Comparison of ENCODE assay signal across 9 mouse cellular contexts in genomic region chr15:78520112-78520715, GRCm38 (mm10). TPM values are rescaled to one million over a fixed set of nuclear protein-coding genes. Genes with fewer than 3 reads are reported as not detected.
DNase-seq lines count a peak whose midpoint lies in the region.
"Had no signal": no experiment of that assay in that cellular context is flagged by ENCODE, and none has a peak within 500 bp of the region (broad histone marks: within the 10 kb centered on the region; RNA-seq: fewer than 3 reads in every experiment).

No protein-coding gene starts in this region.

- peak; percentile 37 to 42 for DNase-seq in cerebellum, postnatal 25 days
- no peak for DNase-seq in cerebellum, postnatal 4 days (ENCODE audit: low spot score in 2 of 2)
- DNase-seq in A20 (ENCODE audit: low read depth, low spot score): peak; percentile 24
- DNase-seq in gastrocnemius, postnatal 36 days: peak; percentile 43 to 49
- peak; percentile 35 to 44 for DNase-seq in kidney, adult 8-10 months
- no peak for DNase-seq in left cerebral cortex, postnatal 10 days (ENCODE audit: extremely low spot score in 1 of 2, low spot score in 2 of 2)
- no peak for DNase-seq in cerebellum, postnatal 14 days
- no peak for DNase-seq in left cerebral cortex, adult 11 months (ENCODE audit: low spot score)
- DNase-seq: cerebellum, adult 18-20 months had no signal

- intact Hi-C loops in gastrocnemius, postnatal 36 days (cut with DNase I): no loop called here
- intact Hi-C loops in left cerebral cortex, postnatal 10 days (cut with DNase I): no loop called here

RNA-seq across cellular contexts. Expression of gene C1qtnf6, which starts 11.0 kb away (rescaled TPM):
- total RNA-seq in gastrocnemius, postnatal 36 days (2021): 10 to 100 TPM in 1 of 2 experiments, 1 to 10 TPM in 1; 9.4 to 11.2 TPM
- 10 to 100 TPM; 14.4 to 15.9 TPM for total RNA-seq in left cerebral cortex, postnatal 10 days (2021)

RNA-seq across cellular contexts. Expression of gene Sstr3, which starts 24.3 kb away (rescaled TPM):
- not detected for total RNA-seq in gastrocnemius, postnatal 36 days (2021)
- total RNA-seq in left cerebral cortex, postnatal 10 days (2021): 10 to 100 TPM; 12.9 to 14.4 TPM

RNA-seq across cellular contexts. Expression of gene Il2rb, which starts 25.1 kb away (rescaled TPM):
- not detected for total RNA-seq in gastrocnemius, postnatal 36 days (2021)
- under 1 TPM in 1 of 2 experiments, not detected in 1; 0.17 TPM for total RNA-seq in left cerebral cortex, postnatal 10 days (2021)

RNA-seq across cellular contexts. Expression of gene Tmprss6, which starts 51.8 kb away (rescaled TPM):
- total RNA-seq in gastrocnemius, postnatal 36 days (2021): not detected
- total RNA-seq in left cerebral cortex, postnatal 10 days (2021): not detected

RNA-seq across cellular contexts. Expression of gene Rac2, which starts 52.4 kb away (rescaled TPM):
- 1 to 10 TPM in 1 of 2 experiments, under 1 TPM in 1; 0.42 to 1.4 TPM for total RNA-seq in gastrocnemius, postnatal 36 days (2021)
- total RNA-seq in left cerebral cortex, postnatal 10 days (2021): 1 to 10 TPM; 1.6 to 2.1 TPM

Comparison
In these comparisons a context has a peak if more than half of its experiments do, and no peak if none do; other contexts are left out.
1. DNase-seq: peak in cerebellum, postnatal 25 days (2 of 2), A20 (single experiment), gastrocnemius, postnatal 36 days (2 of 2) and kidney, adult 8-10 months (2 of 2); none in cerebellum, postnatal 4 days (0 of 2), left cerebral cortex, postnatal 10 days (0 of 2), cerebellum, postnatal 14 days (0 of 2) and left cerebral cortex, adult 11 months (single experiment).
2. RNA of gene Sstr3, which starts 24.3 kb away (total RNA-seq): 12.9 to 14.4 TPM in left cerebral cortex, postnatal 10 days; not detected in gastrocnemius, postnatal 36 days; every median in the first group is over 10 times any median in the second.